Mouse (Mus musculus): Measurements from ENCODE around the gene Slc10a6.

- TF ChIP-seq POLR2A (IDR thresholded peaks at IDR 0.05; ENCODE audit: low read depth, low read length) (no peak), CTCF (IDR thresholded peaks at IDR 0.05; ENCODE audit: extremely low read depth, insufficient read length, insufficient replicate concordance, low read depth, low read length) (no peak)
Observed at GRCm38 (mm10) chr5:103603115-103603893, 25.9 kb downstream of the Slc10a6 start.

All from small intestine, adult 2 months (tissue).